Mouse (Mus musculus): ENCODE data around the gene Pramel3.
"Not testable (repeated sequence)": the region's sequence is repeated elsewhere in the genome, so short reads cannot be mapped to it uniquely, and the experiment has no call there.

Pramel3 gene

GRCm38 (mm10) chrX:135302007-135302406 is at the start of gene Pramel3:
Pramel3 (plus strand) TSS chrX:135302307.
- DNase-seq (ENCODE audit: low read depth, low spot score): not testable (repeated sequence)

- DNase-seq (ENCODE audit: low read depth, low spot score): not testable (repeated sequence)
Measured at GRCm38 (mm10) chrX:135360685-135361084, 58.6 kb downstream of the Pramel3 start.

- DNase-seq (ENCODE audit: low read depth, low spot score): not testable (repeated sequence)
Measured at GRCm38 (mm10) chrX:135361943-135362342, 59.8 kb downstream of the Pramel3 start.

All from A20 (cell line).